Mouse (Mus musculus): Measurements from ENCODE around the gene Scgb2b15.
"Not testable (repeated sequence)": the region's sequence is repeated elsewhere in the genome, so short reads cannot be mapped to it uniquely, and the experiment has no call there.

Gene Scgb2b15

GRCm38 (mm10) chr7:32829562-32829961, at the start of gene Scgb2b15:
Gene Scgb2b15 (minus strand): TSS chr7:32829662.
- DNase-seq: not testable (repeated sequence)

GRCm38 (mm10) chr7:32836254-32836653, 6.8 kb upstream of the Scgb2b15 start, which contains the start of gene Scgb1b15:
Gene Scgb1b15 (plus strand): TSS chr7:32836554.
- DNase-seq: not testable (repeated sequence)
